Mouse (Mus musculus): ENCODE measurements at regions not wholly inside any gene's neighbourhood (a gene's known extent, or its start where the extent isn't known, plus 50 kb on each side); places are given as distances from the start of the nearest gene placed in this dataset.

DNA sequence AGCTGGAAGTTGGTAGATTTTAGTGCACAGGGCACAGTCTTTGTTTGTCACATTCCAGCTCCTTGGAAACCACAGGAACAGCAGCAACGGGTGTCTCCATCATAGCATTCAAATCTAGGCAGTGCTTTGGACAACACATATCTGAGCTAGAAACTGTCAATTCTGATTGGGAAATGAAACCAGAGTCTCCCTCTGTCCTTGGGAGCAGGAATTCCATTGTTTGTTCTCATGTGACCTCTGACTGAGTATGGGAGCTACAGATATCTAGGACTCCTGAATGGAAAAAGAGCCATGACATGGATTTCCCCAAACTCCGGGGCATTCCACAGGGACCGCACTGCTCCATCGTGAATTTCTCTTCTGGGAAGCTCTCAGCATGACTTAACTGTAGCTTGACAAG lies 205.5 kb upstream of the Rasgrp1 start:
- DNase-seq: no peak

DNA sequence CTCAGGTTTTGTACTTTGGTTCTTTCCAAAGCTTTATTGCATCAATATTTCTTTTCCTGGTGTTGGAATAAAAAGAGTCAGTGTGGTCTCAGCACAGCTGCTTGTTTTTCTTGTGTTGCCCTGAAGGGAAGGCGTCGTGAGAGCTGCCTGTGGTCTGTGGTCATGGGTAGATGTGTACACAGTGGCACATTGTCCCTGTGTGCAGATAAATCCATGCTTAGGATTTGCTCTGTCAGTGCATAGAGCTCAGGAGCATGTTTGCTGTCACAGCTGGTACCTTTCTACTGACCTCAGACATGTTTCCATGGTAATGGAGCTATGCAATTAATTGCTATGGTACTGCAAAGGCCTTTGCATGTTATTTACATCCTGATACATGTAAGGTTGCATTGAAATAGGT lies 213.5 kb upstream of the Rasgrp1 start:
- no peak for DNase-seq

DNA sequence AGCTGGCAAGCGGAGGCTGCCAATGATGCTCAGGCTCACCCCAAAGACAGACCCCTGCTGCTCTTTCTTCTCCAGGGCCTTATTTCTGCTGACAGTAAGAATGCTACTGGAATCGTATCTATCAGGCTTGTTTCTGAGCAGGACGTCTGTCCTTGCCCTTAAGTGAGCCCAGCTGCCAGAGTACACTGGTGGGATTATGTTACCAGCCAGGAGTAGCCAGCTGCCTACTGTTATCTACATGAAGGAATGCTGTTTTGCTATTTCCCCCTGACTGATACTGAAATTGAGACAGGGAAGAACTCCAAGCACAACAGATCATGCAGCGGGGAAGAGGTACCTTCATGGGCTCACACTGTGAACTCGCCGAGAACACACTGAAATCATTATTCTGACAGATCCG lies 228.2 kb upstream of the Rasgrp1 start:
- no peak for DNase-seq

DNA sequence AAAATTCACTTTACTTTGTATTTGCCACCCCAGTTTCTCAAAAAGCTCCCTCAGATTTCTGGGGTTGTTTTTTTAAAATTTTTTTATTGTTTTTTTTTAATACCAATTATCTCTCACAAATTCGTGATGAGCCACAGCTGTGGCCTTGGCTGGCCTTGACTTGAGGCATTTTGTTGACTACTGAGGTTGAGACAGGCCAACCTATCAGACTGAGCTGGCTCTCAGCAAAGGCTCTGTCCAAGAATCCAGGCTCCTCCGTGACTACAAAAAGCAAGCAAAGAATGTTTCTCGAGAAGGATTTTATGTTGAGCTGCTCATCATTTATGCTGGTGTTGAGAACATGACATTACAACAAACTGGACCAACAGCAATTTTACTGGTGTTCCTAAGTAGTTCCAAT lies 244.6 kb upstream of the Rasgrp1 start:
- peak in 1 of 2 experiments; percentile 3 for DNase-seq

DNA sequence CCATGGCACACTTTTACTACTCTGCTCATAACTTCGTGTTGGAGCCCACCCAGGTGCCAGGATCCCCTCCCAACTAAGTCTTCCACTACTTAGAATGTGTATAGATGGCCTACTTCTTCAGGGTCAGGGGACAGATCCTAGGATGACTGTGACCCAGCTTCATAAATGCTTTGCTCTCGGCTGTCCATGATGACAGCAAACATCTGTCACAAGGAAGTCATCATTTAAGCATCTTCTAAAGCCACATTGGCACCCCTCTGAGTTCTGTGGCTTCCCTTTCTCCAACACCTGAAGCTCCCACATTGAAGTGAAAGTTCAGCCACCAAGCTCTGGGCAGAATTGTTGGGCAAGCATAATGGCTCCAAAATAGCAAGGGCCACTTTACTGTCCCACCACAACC lies 252.2 kb upstream of the Rasgrp1 start:
- no peak for DNase-seq

DNA sequence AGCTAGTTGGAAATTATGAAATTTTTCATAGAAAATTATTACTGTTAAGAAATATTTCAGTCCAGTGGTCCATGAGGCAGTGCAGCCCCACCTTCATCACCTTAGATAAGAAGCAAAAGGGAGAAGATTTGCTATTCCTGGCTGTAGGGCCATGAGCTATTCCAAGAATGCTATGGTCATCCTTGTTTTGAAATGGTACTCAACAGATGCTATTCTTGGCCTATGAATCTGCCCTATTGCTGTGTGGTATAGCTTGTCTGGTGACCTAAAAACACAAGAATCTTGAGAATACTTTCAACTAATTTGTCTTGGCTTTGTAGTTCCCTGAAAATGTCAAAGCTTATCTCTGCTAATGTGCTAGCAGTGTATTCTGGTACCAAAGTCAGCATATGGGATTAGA lies 254.8 kb upstream of the Rasgrp1 start:
- DNase-seq: no peak

DNA sequence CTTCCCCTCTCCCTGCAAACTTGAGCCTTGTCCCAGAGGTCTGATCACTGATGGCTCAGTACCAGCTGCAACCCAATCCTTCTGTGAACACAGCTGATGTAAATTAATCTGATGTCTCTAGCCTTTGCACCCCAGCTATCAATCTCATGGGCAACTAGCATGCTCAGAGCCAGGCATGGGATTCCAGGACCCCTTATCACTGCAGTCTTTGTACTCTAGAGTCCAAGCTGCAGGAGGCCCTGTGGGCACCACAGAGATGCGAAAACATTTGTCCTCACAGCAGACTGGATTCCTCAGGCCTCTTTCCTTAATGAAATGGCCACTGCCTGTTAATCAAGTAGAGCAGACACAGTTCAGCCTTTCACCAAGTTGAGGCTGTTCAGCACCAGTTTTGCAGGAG lies 272.0 kb upstream of the Rasgrp1 start:
- DNase-seq: no peak

DNA sequence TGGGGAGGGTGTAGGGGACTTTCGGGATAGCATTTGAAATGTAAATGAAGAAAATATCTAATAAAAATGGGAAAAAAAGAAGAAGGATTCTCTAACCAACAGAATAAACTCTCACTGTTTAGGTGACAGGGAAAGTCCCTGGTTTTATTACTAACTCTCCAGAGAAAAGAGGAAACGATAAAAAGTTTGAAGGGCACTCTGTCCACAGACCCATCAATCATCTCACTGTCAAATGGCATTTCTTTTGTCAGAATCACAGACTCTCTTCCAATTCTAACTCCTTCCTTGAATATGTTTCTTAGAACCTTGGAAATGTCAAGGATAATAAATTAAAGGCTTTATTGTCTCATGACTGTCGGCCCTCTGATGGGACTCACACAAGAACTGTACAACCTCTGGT lies 275.3 kb upstream of the Rasgrp1 start:
- no peak for DNase-seq

DNA sequence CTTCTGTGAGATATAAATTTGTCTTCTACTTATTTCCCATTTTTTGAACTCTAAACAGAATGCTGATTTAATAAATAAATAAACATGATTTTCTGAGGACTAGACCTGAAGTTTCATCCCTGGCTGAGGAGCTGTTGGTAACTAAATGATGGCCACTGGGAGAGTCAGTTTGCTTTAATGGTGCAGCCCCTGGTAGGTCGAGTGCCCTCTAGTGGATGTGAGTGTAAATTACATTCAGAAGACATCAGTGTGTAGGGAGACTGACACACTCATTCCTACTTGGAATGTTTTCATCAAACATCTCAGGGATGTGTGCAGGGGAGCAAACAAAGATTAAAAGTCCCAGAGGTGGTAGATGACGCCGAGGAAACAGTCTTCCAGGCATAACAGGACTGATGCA lies 281.2 kb upstream of the Rasgrp1 start:
- DNase-seq: peak in 1 of 2 experiments; percentile 7

DNA sequence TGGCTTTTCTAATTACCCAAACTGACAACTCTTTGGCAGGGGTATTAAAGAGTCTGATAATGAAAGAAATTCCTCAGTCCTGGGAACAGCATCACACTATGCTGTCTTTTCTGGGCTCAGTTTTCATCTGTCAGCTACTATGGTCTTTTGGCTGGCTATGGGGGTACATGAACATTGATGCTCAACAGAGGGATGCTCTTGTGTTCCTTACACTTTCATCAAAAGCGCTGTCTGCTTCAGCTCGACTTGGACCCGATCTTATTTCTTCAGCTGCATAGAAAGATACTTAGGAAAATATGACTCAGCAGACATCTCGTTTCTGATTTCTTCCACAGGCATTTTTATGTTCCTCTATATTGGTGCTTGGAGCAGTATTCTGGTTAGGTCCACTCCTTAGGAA lies 292.1 kb upstream of the Rasgrp1 start:
- DNase-seq: no peak

DNA sequence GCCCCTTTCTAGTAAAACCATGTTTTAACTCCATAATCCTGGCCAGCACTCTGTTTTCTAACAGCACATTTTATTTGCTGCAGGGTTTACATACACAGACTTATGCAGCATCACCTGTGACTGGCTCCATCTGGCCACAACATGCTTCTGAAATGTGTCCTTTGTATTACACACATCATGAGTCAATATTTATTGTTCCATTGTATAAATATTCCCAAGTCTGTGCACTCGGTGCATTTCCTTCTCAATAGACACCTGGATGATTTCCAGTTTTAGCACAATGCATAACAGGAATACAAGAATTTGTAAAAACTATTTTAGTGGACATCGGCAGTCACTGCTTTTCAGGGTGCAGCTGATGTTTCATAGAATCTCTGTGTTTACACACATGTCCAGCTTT lies 294.6 kb upstream of the Rasgrp1 start:
- DNase-seq: no peak

DNA sequence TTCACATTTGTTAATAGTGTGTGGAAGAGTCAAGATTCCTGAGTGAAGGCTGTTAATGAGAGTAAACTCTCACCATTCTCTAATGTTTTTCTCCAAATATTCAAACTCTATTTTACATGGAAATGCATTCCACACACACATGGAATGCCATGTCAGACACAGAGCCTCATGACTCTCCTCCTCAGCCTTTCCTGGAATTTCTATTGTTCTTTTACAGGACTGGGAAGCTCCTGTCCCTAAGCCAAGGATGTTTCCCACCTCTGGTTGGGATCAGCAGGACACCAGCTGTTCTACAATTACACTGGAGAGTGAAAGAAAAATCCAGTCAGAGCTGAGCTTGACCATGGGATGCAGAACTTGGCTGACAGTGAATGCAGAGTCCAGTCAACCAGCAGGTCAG lies 309.3 kb upstream of the Rasgrp1 start:
- DNase-seq: no peak

DNA sequence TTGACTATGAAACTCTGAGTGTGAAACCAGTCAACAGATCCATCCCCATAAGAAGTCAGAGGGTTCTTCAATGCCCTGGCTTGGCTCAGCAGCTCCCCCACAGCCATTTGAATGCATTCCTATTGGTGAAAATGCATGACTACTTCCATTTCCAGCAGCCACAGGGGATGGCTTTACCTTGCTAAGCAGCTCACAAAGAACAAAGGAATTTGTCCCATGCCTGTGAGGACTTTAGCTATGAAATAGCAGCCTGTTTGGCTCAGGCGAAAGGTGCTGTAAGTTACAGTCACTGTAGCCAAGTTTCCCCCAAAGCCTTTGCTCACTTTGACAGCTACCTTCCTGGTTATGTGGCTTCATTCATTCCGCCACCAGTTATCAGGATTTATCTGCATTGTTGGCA lies 309.8 kb upstream of the Rasgrp1 start:
- DNase-seq: no peak

DNA sequence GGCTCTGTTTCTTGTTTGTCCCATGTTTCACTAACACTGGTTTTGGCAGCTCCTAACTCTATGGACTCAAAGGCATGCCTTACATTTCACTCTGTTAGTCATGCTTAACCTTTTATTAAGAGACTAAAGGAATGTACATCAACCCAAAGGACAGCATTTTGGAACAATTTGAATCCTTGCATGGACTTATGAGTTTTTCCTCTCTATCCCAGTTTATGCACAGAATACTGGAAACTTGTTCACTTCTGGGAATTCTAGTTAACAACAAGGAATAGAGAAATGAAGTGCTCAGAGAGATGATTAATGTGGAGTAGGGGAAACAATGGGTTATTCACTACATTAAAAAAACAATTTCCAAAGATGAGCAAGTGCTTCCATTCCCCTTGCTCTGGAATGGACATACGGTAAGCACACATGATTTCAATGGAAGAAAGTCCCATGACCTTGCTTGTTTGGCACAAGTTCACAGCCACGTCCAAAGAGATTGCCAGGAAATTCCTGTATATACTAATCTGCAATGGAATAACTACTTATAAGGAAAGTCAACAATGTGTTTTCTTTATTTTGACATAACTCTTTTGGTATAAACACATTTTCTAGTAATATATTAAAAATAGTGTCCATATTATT lies 313.9 kb upstream of the Rasgrp1 start:
- DNase-seq: no peak

DNA sequence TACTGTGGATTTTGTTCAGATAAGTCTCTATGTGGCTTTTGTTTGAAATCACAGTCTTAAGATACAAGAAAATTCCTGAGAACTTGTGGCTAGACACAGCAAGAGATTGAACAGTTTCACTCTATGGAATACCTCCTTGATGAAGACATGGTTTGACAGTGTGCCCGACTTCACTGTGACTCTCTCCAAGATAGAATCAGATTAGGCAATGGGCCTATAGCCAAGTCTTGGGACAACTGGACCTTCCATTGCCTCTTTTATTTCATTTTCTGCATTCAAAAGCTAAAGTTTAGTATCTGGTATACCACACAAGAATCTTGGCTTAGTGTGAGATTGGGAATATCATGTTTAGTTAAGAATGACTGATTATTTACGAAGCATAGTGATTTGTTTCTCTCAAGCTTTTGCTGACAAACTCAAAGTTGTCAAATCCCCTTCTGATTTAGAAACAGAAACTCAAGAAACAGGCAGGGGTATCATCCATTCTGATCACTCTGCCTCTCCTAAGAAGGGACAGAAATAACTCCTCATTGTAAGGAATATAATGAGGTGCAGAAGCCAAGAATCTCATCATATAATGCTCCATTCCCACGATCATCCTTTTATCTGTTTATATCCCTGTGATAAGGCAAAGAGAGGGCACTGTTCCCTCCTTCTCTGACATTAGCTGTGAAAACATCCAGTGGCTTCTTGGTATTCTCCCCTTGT lies 317.6 kb upstream of the Rasgrp1 start:
- no peak for DNase-seq

DNA sequence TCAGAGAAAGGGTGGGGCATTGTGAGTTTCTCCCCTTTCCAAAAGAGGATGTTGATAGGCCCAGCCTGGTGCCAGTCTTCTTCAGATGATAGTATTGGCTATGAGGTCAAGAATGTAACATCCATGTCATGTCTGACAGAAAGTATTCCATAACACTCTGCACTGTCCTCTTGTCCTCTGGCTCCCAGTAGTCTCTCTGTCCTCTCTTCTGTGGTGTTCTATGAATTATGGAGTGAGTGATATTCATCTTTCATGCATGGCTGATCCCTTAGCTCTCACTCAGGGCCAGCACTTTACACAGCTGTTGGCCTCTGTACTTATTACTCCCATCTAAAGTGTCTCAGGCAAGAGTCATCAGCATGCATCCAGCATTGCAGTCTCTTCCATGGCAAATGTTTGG lies 319.9 kb upstream of the Rasgrp1 start:
- no peak for DNase-seq

DNA sequence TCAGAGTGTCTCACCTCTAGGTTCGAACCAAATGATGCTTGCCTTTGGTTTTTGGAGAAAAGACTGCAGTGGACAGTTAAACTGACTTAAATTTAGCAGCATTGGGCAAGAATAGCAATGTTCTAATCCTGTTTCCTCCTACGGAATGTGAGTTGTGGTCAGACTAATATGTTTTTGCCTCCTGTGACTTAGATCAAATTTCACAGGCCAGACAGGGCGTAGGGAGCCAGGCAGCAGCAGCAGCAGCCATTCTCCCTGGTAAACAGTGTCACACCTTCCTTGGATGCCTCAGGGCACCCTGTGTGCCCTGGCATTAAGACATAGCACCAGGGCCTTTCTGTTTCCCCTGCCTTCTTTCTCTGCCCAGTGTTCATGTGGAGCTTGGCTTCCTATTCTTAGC lies 323.7 kb upstream of the Rasgrp1 start:
- no peak for DNase-seq

DNA sequence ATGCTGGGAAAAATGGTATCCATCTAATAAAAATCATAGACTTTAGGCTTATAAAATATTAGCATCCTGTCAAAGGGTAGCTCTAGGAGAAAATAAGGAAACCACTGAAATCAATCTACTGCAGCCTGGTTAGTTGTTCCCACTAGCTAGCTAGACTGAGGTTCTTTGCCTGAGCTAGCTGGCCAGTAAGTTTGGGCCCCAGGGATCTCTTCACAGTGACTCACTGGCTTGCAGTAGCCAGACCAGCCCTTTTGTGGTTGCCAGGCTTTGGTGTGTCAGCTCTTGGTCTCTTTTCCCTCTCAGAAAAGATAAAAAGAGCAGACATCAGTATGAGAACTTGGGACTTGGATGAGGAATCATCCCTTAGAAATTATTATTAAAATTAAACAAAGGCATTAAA lies 325.3 kb upstream of the Rasgrp1 start:
- DNase-seq: no peak

DNA sequence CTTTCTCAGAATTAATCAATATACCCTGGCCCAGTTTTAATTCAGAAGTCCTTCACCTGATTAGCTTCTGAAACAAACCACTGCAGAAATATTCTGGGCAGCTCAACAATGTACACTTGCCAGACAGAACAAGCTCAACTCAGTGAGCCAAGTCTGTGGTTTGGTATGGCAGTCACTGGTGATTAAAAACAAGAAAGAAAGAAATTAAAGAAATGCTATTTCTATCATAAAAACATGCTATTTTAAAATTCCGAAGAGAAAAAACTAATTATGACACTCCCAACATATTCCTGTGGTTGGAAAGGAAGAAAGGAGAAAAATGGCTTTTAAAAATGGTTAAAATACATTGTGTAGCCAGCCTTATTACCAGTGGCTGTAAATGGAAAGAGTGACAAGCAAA lies 332.1 kb upstream of the Rasgrp1 start:
- no peak for DNase-seq

DNA sequence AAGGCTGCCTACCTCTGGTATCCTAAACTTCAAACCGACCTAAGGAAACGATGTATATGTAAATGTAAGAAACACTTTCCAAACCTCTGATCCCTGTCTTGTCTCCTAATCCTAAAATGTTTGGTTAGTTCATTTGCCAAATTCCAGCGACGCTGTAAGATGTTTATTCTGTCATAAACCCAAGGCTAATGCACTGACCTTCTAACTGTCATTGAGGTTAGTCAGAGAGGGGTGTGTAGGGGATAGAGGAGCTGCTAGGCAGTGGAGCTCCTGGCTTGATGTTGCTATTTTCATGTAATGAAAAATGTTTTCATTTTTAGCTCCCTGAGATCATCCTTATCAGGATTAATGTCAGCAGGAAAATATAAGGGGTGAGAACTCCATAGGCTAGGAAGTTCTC lies 335.8 kb upstream of the Rasgrp1 start:
- no peak for DNase-seq

DNA sequence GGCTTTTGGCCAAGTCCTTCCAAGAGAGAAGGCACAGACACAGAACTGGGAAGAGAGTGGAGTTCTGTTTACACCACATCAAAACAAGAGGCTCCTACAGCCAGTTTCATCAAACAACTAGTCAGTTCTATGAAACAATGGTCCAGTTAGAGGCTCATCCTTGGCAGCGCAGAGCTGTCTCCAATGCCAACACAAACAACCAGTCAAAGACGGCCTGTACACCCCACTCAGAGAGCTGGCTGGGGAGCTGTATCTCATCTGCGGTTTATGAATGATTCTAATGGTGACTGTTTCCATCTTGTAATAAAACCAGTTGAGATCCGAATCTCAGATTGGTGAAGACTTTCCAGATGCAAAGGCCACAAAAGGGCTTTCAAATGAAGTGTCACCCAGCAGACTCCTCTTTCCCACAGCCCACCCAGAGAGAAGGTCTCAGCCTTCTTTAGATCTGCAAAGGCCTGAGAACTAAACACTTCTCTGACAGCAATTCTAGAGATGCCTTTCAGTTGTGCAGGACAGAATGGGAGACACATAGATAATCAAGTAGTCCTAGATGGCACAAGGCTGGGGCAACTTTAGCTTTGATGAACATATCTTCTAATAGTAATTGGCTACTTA lies 343.1 kb upstream of the Rasgrp1 start:
- peak in 1 of 2 experiments; percentile 14 for DNase-seq

DNA sequence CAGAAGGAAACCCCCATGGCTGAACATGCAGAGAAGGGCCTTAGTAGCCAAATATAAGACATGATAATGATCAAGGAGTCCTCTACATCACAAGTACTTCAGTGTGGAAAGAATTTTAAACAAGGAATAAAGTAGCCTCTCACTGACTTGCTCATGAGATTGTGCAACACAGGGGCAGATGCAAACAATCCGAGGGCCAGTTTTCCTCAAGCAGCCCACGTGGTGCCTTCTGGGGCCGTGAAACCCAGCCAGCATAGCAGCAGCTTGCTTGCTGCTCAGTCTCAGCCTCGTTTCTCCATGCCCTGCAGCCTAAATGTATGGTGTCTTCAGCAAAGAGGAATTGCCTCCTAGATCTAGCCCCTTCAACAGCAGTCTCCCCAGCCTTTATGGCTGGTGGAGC lies 350.7 kb upstream of the Rasgrp1 start:
- peak; percentile 77 to 80 for DNase-seq

DNA sequence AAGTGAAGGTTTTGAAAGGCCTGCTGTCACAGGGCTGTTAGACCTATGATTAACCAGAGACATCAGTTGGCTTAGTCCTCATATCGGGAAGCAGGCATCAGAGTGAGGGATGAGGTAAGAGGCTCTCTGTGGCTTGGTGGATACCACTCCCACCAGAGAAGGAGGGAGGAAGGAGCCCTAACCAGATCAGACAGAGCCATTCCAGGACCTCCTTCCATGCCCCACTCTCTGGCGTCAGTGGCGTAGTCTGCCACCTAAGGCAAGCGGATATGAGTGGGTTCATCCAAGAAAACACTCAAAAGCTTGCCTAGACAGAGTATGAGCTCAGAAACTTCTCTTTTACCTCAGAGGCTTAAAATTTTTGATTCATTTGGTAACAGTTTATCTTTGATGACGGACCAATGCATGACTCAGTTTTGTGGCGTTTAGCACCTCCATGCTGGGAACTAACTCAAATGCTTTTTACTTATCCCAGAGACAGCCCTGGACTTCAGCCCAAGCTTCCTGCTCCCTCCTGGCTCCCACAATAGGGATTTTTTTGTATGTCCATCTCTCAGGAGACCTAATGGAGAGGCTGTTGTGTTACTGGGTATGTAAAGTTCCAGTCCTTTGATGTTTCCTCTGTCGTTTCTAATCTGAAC lies 367.5 kb upstream of the Rasgrp1 start:
- DNase-seq: peak in 1 of 2 experiments; percentile 18

DNA sequence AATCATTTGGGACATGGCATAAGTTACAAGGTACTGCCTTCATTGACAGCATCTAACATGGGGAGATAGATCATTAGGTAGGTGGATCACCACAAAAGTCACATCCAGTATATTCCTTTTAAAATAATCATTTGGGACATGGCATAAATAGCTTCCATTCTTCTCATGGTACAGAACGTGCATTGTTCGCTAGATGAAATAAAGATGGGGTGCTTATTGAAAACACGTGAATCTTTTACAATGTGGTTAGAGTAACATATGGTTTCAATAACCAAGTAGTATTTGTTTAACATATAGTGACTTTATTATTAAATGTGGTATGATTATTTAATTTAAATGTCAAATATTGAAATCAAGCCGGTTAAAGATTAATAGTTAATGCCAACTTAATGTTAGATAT lies 381.3 kb upstream of the Rasgrp1 start:
- DNase-seq: no peak

Data from lung, adult 18-20 months (tissue).